Mouse (Mus musculus) liver, adult 2 months (tissue): ENCODE data around the gene 2210016F16Rik. TPM values are rescaled to one million over a fixed set of nuclear protein-coding genes. Genes with fewer than 3 reads are reported as not detected.
"Not testable (repeated sequence)": the region's sequence is repeated elsewhere in the genome, so short reads cannot be mapped to it uniquely, and the experiment has no call there.

ENCODE experiments used
- DNase-seq: peaks from one replicate; pipeline ENCODE4 v3.0.0-alpha.2; 2011; ENCODE audit warnings: low read depth, low spot score; ENCODE audit errors: extremely low read depth
- H3K27ac ChIP-seq: fragments of 200-500 bp; replicated peaks from 2 replicates; pipeline ENCODE4 v1.5.1; 2012; ENCODE audit warnings: low read depth, mild to moderate bottlenecking, control low read depth, inconsistent platforms, low read length; ENCODE audit not compliant: insufficient read depth
- H3K27me3 ChIP-seq: fragments of 200-500 bp; 2 replicates; pipeline ENCODE4 v1.6.1; 2012; ENCODE audit warnings: mild to moderate bottlenecking, moderate library complexity, low read length, inconsistent platforms; ENCODE audit not compliant: control insufficient read depth, insufficient read depth
- H3K36me3 ChIP-seq: fragments of 200-500 bp; 2 replicates; pipeline ENCODE4 v1.6.1; 2012; ENCODE audit warnings: low read length, inconsistent platforms; ENCODE audit not compliant: control insufficient read depth, insufficient read depth
- H3K4me1 ChIP-seq: fragments of 200-500 bp; 2 replicates; pipeline ENCODE4 v1.6.1; 2011; ENCODE audit warnings: low read length; ENCODE audit not compliant: control insufficient read depth, insufficient read depth
- H3K4me3 ChIP-seq: fragments of 200-500 bp; 2 replicates; pipeline ENCODE4 v1.5.1; 2011; ENCODE audit warnings: low read depth, mild to moderate bottlenecking, control low read depth, low read length, moderate library complexity; ENCODE audit not compliant: insufficient read depth
- H3K79me2 ChIP-seq: fragments of 200-500 bp; 2 replicates; pipeline ENCODE4 v1.6.1; 2012; ENCODE audit warnings: inconsistent platforms, mild to moderate bottlenecking, low read length, moderate library complexity; ENCODE audit not compliant: control insufficient read depth, insufficient read depth
- H3K9ac ChIP-seq: fragments of 200-500 bp; 2 replicates; pipeline ENCODE4 v1.6.1; 2012; ENCODE audit warnings: low read depth, mild to moderate bottlenecking, control low read depth, inconsistent platforms, low read length
- CTCF ChIP-seq: fragments of 200-500 bp; IDR thresholded peaks from 2 replicates; pipeline ENCODE4 v1.5.1; 2011; ENCODE audit warnings: low read depth, low read length, control low read depth
- POLR2A ChIP-seq: fragments of 200-500 bp; IDR thresholded peaks from 2 replicates; pipeline ENCODE4 v1.6.1; 2011; ENCODE audit warnings: low read length, control low read depth; ENCODE audit not compliant: insufficient read depth; ENCODE audit errors: extremely low read depth
- WGBS: fragments of 180-500 bp; shearing (Covaris S2); methylation state at CpG from one replicate; pipeline ENCODE4 v1.1.7; 2018; 5-methylcytosine and 5-hydroxymethylcytosine counted together
- polyA plus RNA-seq: library from polyadenylated mRNA; depleted of rRNA; stranded (reverse); fragments of >200 nt; gene quantifications from 2 replicates; pipeline ENCODE4 v1.2.3, GENCODE M21; 2012
- total RNA-seq: library from RNA; depleted of rRNA; stranded (reverse); fragments of >200 nt; gene quantifications from 2 replicates; pipeline ENCODE4 v1.2.3, GENCODE M21; 2014

2210016F16Rik gene
- total and polyA plus RNA-seq, 2 experiments = 19.3 to 27.3 TPM

- DNase-seq = no peak
- no peaks in the 10 kb centered on the region for H3K79me2 ChIP-seq
- H3K27ac ChIP-seq = no peak overlapping the region
- no peaks in the 10 kb centered on the region for H3K27me3 ChIP-seq
- TF ChIP-seq POLR2A (no peak), CTCF (no peak)
- 70% methylated on average over 5 of the region's 5 CpGs for whole genome bisulfite sequencing
- no peaks in the 10 kb centered on the region for H3K4me1 ChIP-seq
- H3K9ac ChIP-seq = no peak overlapping the region
- no peak overlapping the region for H3K4me3 ChIP-seq
- no peaks in the 10 kb centered on the region for H3K36me3 ChIP-seq
Observed at GRCm38 (mm10) chr13:58372278-58373152, 12.5 kb downstream of the 2210016F16Rik start.

DNA sequence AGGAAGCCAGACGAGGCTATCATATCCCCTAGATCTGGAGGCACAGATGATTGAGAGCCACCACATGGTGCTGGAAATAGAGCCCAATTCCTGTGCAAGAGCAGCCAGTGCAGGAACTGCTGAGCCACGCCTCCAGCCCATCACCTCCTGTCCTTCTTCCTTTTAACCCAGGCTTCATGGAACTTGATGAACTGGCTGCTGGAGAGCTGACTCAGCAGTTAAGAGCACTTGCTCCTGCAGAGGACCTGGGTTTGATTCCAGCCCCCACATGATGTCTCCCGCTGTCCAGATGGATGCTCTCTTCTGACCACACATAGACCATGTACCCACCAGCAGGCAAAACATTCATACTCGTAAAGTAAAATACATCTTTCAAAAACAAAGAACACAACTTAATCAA is 16.2 kb downstream of the 2210016F16Rik start:
- H3K9ac ChIP-seq = no peak overlapping the region
- H3K27ac ChIP-seq = no peak overlapping the region
- no peaks in the 10 kb centered on the region for H3K36me3 ChIP-seq
- no peaks in the 10 kb centered on the region for H3K79me2 ChIP-seq
- 82% methylated on average over 4 of the region's 4 CpGs for WGBS
- DNase-seq = no peak
- no peak overlapping the region for H3K4me3 ChIP-seq
- H3K27me3 ChIP-seq = no peaks in the 10 kb centered on the region
- no peak for TF ChIP-seq CTCF
- no peak for TF ChIP-seq POLR2A
- H3K4me1 ChIP-seq = no peaks in the 10 kb centered on the region

- H3K9ac ChIP-seq = no peak overlapping the region
- H3K36me3 ChIP-seq = no peaks in the 10 kb centered on the region
- 74% methylated on average over 1 of the region's 1 CpGs for WGBS
- no peaks in the 10 kb centered on the region for H3K79me2 ChIP-seq
- H3K27ac ChIP-seq = no peak overlapping the region
- TF ChIP-seq POLR2A = no peak
- no peak for TF ChIP-seq CTCF
- no peaks in the 10 kb centered on the region for H3K27me3 ChIP-seq
- no peaks in the 10 kb centered on the region for H3K4me1 ChIP-seq
- H3K4me3 ChIP-seq = no peak overlapping the region
- no peak for DNase-seq
Observed at GRCm38 (mm10) chr13:58367641-58368040, 17.4 kb downstream of the 2210016F16Rik start.

DNA sequence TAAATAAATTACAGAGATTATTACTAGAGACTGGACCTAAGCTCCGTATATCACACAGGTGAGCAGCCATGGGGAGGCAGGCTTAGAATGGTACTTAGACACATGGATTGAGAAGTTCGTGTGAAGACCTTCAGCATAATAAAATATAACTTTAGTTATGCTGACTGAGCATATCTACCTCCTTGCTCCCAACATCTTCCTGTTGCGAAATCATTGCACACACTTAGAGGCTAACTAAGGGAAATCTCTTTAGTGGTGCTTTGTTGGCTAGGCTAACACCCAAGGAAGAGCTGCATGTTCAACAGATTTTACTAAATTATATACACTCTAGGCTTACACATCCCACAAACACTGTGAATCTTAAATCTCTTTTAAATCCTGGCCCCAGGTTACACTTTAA is 18.7 kb downstream of the 2210016F16Rik start:
- Histone ChIP-seq H3K27me3 (no peaks in the 10 kb centered on the region), H3K36me3 (no peaks in the 10 kb centered on the region), H3K9ac (no peak overlapping the region), H3K4me3 (no peak overlapping the region), H3K4me1 (no peaks in the 10 kb centered on the region), H3K27ac (no peak overlapping the region), H3K79me2 (no peaks in the 10 kb centered on the region)
- 81% methylated on average over 3 of the region's 3 CpGs for WGBS
- no peak for DNase-seq
- no peak for TF ChIP-seq CTCF
- no peak for TF ChIP-seq POLR2A

- H3K9ac ChIP-seq, DNase-seq, H3K27me3 ChIP-seq, H3K36me3 ChIP-seq, H3K4me1 ChIP-seq, H3K79me2 ChIP-seq, H3K4me3 ChIP-seq, H3K27ac ChIP-seq: not testable (repeated sequence)
- WGBS = 86% methylated on average over 8 of the region's 8 CpGs
Observed at GRCm38 (mm10) chr13:58365179-58365578, 19.8 kb downstream of the 2210016F16Rik start.
